Mouse (Mus musculus) left cerebral cortex, adult 8-10 months (tissue): Measurements from ENCODE around the gene Tcf7l1. TPM values are rescaled to one million over a fixed set of nuclear protein-coding genes. Genes with fewer than 3 reads are reported as not detected.

Source experiments
- DNase-seq, 2 experiments: peaks; one replicate each; pipeline ENCODE4 v3.0.0; 2022; ENCODE audit warnings: low spot score in 2 of 2
- total RNA-seq, 4 experiments: library from RNA; stranded (reverse); gene quantifications; 2 replicates each; pipeline ENCODE4 v1.2.4; 2022

Tcf7l1 gene
- total RNA-seq, 4 experiments from 2014 or later = 3.1 to 4.6 (median 4.1) TPM

- DNase-seq = no peak
Measured at GRCm38 (mm10) chr6:72667021-72667420, 122.0 kb downstream of the Tcf7l1 start.

GRCm38 (mm10) chr6:72664290-72664689 is 124.8 kb downstream of the Tcf7l1 start:
- DNase-seq = no peak

- DNase-seq = no peak
Measured at GRCm38 (mm10) chr6:72663000-72663399, 126.1 kb downstream of the Tcf7l1 start.

GRCm38 (mm10) chr6:72660391-72660720 is 128.7 kb downstream of the Tcf7l1 start:
- no peak for DNase-seq

GRCm38 (mm10) chr6:72659717-72660390 is 129.2 kb downstream of the Tcf7l1 start:
- DNase-seq = peak in 1 of 2 experiments; percentile 15

GRCm38 (mm10) chr6:72658006-72658405 is 131.0 kb downstream of the Tcf7l1 start:
- no peak for DNase-seq

GRCm38 (mm10) chr6:72656053-72656442 is 133.0 kb downstream of the Tcf7l1 start:
- DNase-seq = no peak

- no peak for DNase-seq
Measured at GRCm38 (mm10) chr6:72655309-72656052, 133.6 kb downstream of the Tcf7l1 start.

GRCm38 (mm10) chr6:72654355-72654754 is 134.7 kb downstream of the Tcf7l1 start:
- DNase-seq = no peak

GRCm38 (mm10) chr6:72653419-72653818 is 135.6 kb downstream of the Tcf7l1 start:
- DNase-seq = no peak

- peak; percentile 25 to 83 for DNase-seq
Measured at GRCm38 (mm10) chr6:72650338-72650851, 138.7 kb downstream of the Tcf7l1 start.

- DNase-seq = no peak
Measured at GRCm38 (mm10) chr6:72648002-72648595, 141.0 kb downstream of the Tcf7l1 start.

- peak; percentile 29 to 54 for DNase-seq
Measured at GRCm38 (mm10) chr6:72647383-72647820, 141.7 kb downstream of the Tcf7l1 start.

- DNase-seq = no peak
Measured at GRCm38 (mm10) chr6:72645364-72645763, 143.7 kb downstream of the Tcf7l1 start.

- no peak for DNase-seq
Measured at GRCm38 (mm10) chr6:72644576-72644975, 144.5 kb downstream of the Tcf7l1 start.

GRCm38 (mm10) chr6:72641218-72641954 is 147.7 kb downstream of the Tcf7l1 start:
- DNase-seq = no peak

- DNase-seq = no peak
Measured at GRCm38 (mm10) chr6:72636940-72637339, 152.1 kb downstream of the Tcf7l1 start.

GRCm38 (mm10) chr6:72635760-72636431 is 153.2 kb downstream of the Tcf7l1 start:
- no peak for DNase-seq

- DNase-seq = no peak
Measured at GRCm38 (mm10) chr6:72634311-72634710, 154.7 kb downstream of the Tcf7l1 start.

- no peak for DNase-seq
Measured at GRCm38 (mm10) chr6:72631700-72632099, 157.4 kb downstream of the Tcf7l1 start.

- DNase-seq = no peak
Measured at GRCm38 (mm10) chr6:72630961-72631360, 158.1 kb downstream of the Tcf7l1 start.
